Mouse (Mus musculus) lung, postnatal 0 days (tissue): ENCODE measurements around the gene Oprm1.
A peak's percentile ranks its signal among the peaks of the same experiment; 100 is the strongest.

Experiments used
- CTCF ChIP-seq: IDR thresholded peaks from 2 replicates; pipeline ENCODE4 v1.5.1; 2016; ENCODE audit warnings: antibody characterized with exemption, mild to moderate bottlenecking
- EP300 ChIP-seq: IDR thresholded peaks from 2 replicates; pipeline ENCODE4 v1.6.1; 2016; ENCODE audit warnings: antibody characterized with exemption, mild to moderate bottlenecking, control low read depth

DNA sequence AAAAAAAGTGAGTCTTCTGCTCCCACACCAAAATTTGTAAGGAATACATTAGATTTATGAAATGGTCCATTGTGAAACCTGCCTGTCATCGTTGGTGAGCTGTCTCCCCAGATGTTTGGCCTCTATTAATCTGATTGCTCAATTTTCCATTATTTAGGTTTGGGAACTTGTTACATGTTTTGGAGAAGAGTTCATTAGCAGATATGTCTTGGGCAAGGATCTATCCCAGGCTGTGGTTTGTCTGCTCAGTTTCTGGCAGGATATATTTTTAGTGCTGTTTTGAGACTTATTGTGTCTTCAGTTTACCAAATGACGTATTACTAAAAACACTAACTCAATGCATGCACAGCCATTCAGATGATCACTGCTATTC lies 289.6 kb downstream of the Oprm1 start:
- TF ChIP-seq CTCF (no peak), EP300 (peak; percentile 59)
